In genomic region chr1:136225846-136226245, GRCm38 (mm10) we compare ENCODE assay signal across 23 mouse cellular contexts. TPM values are rescaled to one million over a fixed set of nuclear protein-coding genes. Genes with fewer than 3 reads are reported as not detected.
DNase-seq lines count a peak whose midpoint lies in the region.
"Had no signal": no experiment of that assay in that cellular context is flagged by ENCODE, and none has a peak within 500 bp of the region (broad histone marks: within the 10 kb centered on the region; RNA-seq: fewer than 3 reads in every experiment).

No protein-coding gene starts in this region.

- intact Hi-C loops in heart, postnatal 10 days (cut with DNase I), result no loop called here

- peak; percentile 88 for DNase-seq in heart, adult 11 months
- DNase-seq in heart, postnatal 10 days, result no peak
- DNase-seq in retina, postnatal 1 day, result peak; percentile 36
- no peak for DNase-seq in retina, embryonic 14.5 days (ENCODE audit: low spot score)
- no peak for DNase-seq in urinary bladder, adult 2 months (ENCODE audit: low spot score)
- DNase-seq: adrenal gland, adult 8-10 months; adrenal gland, postnatal 14 days; adrenal gland, postnatal 36 days; cerebellum, adult 11-12 months; cerebellum, adult 2 months; cerebellum, adult 9-10 months; forebrain, postnatal 0 days had no signal

RNA-seq across cellular contexts. Expression of gene Inava, which starts 8.2 kb away (rescaled TPM):
- under 1 TPM in 1 of 2 experiments, not detected in 1; 0.14 TPM for total RNA-seq in heart, postnatal 10 days (2021)
- polyA plus RNA-seq in urinary bladder, adult 2 months (2012; rRNA removed), result 22.4 and 24.3 TPM in 2 replicates
- total RNA-seq: adrenal gland, postnatal 14 days; adrenal gland, postnatal 36 days had no signal
- polyA plus RNA-seq: activated CD4-positive, CD25-positive, alpha-beta regulatory T cell, adult 4 months had no signal

RNA-seq across cellular contexts. Expression of gene Mroh3, which starts 13.2 kb away (rescaled TPM):
- total RNA-seq in heart, postnatal 10 days (2021), result not detected
- polyA plus RNA-seq in urinary bladder, adult 2 months (2012; rRNA removed), result 2.0 and 3.1 TPM in 2 replicates
- total RNA-seq: adrenal gland, adult 18-20 months; adrenal gland, adult 8-10 months; adrenal gland, postnatal 14 days; adrenal gland, postnatal 36 days; forebrain, postnatal 0 days had no signal
- polyA plus RNA-seq: activated CD4-positive, CD25-positive, alpha-beta regulatory T cell, adult 4 months; C2C12; embryonic facial prominence, embryonic 14.5 days; forebrain, embryonic 13.5 days; forebrain, embryonic 15.5 days; forebrain, postnatal 0 days; G1E had no signal

RNA-seq across cellular contexts. Expression of gene Gpr25, which starts 34.8 kb away (rescaled TPM):
- total RNA-seq in heart, postnatal 10 days (2021), result not detected
- polyA plus RNA-seq in urinary bladder, adult 2 months (2012; rRNA removed), result 0.06 and 0.10 TPM in 2 replicates
- total RNA-seq: adrenal gland, adult 18-20 months; adrenal gland, postnatal 14 days; adrenal gland, postnatal 36 days; G1E had no signal
- polyA plus RNA-seq: activated CD4-positive, CD25-positive, alpha-beta regulatory T cell, adult 4 months; C2C12; embryonic facial prominence, embryonic 10.5 days; embryonic facial prominence, embryonic 12.5 days; embryonic facial prominence, embryonic 14.5 days; forebrain, embryonic 11.5 days; forebrain, embryonic 13.5 days; G1E; Patski had no signal

Comparison
In these comparisons a context has a peak if more than half of its experiments do, and no peak if none do; other contexts are left out.
1. DNase-seq: peak in heart, adult 11 months (single experiment) and retina, postnatal 1 day (single experiment); none in heart, postnatal 10 days (0 of 2), retina, embryonic 14.5 days (single experiment) and urinary bladder, adult 2 months (single experiment).